Mouse (Mus musculus): ENCODE measurements around the gene Epn3. TPM values are rescaled to one million over a fixed set of nuclear protein-coding genes. Genes with fewer than 3 reads are reported as not detected.

Epn3 gene
- total RNA-seq, 1 experiment from 2014 or later = not detected

DNA sequence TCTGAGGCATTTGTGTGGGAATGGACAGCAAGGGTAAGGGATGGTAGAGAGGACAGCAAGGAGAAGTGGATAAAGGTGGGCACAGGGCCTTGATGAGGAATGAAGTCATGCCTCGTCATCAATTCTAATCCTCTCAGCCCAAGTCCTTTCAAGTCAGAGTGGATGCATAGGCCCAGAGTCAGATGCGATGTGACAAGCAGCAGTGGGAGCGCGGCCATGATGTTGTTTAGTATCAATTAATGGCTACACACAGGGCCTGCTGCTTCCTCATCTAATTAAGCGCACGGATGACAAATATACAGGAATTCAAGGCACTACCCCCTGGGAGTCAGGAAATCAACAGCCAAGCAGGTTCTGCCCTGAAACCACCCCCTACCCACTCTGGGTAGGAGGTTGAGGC, 59.4 kb downstream of the Epn3 start:
- ATAC-seq (replicated peaks; ENCODE audit: low read depth, poor library complexity, severe bottlenecking) = no peak

Other genes with a start within 250 kb of the Epn3 start
- not detected in 2 replicates for gene Gm21885, start 218.1 kb downstream of the Epn3 start, total RNA-seq (2017)
- 345 and 486 TPM in 2 replicates for gene Luc7l3, start 178.0 kb downstream of the Epn3 start, total RNA-seq (2017)
- 32.2 and 56.7 TPM in 2 replicates for gene Ankrd40, start 172.0 kb downstream of the Epn3 start, total RNA-seq (2017)
- 0.27 TPM in 1 of 2 replicates, not detected in the other for gene Abcc3, start 107.0 kb downstream of the Epn3 start, total RNA-seq (2017)
- gene Cacna1g, start 25.8 kb downstream of the Epn3 start, total RNA-seq (2017) = 0.34 TPM in 1 of 2 replicates, not detected in the other
- gene Spata20, start 13.8 kb downstream of the Epn3 start, total RNA-seq (2017) = not detected in 2 replicates
- gene Mycbpap, start 21.8 kb upstream of the Epn3 start, total RNA-seq (2017) = 0.55 and 10.8 TPM in 2 replicates
- gene Rsad1, start 49.3 kb upstream of the Epn3 start, total RNA-seq (2017) = 6.2 and 10.6 TPM in 2 replicates
- gene Chad, start 65.1 kb upstream of the Epn3 start, total RNA-seq (2017) = not detected in 2 replicates
- gene Acsf2, start 101.9 kb upstream of the Epn3 start, total RNA-seq (2017) = 7.9 and 8.1 TPM in 2 replicates
- 149 and 151 TPM in 2 replicates for gene Lrrc59, start 129.8 kb upstream of the Epn3 start, total RNA-seq (2017)
- 35.0 and 63.6 TPM in 2 replicates for gene Mrpl27, start 153.8 kb upstream of the Epn3 start, total RNA-seq (2017)
- 35.2 and 37.9 TPM in 2 replicates for gene Eme1, start 154.0 kb upstream of the Epn3 start, total RNA-seq (2017)
- gene Xylt2, start 177.5 kb upstream of the Epn3 start, total RNA-seq (2017) = 6.6 and 8.6 TPM in 2 replicates
- not detected in 2 replicates for gene Gm11541, start 204.5 kb upstream of the Epn3 start, total RNA-seq (2017)
- gene Cdc34b, start 241.8 kb upstream of the Epn3 start, total RNA-seq (2017) = 0.09 TPM in 1 of 2 replicates, not detected in the other